Mouse (Mus musculus): ENCODE results near the gene Gpbar1.
"Not testable (repeated sequence)": the region's sequence is repeated elsewhere in the genome, so short reads cannot be mapped to it uniquely, and the experiment has no call there.

Gpbar1 gene

GRCm38 (mm10) chr1:74321396-74321795 is 43.0 kb downstream of the Gpbar1 start:
- DNase-seq (ENCODE audit: low read depth, low spot score) = no peak

DNA sequence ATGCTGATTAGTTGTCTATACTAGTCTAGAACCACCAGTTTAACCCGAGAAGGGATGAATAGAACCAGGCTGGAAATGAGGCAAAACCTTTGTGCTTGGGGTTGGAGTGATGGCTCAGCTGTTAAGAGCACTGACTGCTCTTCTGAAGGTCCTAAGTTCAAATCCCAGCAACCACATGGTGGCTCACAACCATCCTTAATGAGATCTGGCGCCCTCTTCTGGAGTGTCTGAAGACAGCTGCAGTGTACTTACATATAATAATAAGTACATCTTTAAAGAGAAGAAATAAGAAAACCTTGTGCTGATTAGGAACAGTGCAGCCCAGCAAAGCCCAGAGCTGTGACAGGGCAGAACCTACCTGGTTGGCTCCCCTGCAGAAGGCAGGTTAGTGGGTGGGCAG is 48.6 kb downstream of the Gpbar1 start:
- not testable (repeated sequence) for DNase-seq (ENCODE audit: low read depth, low spot score)
